Mouse (Mus musculus) neural tube, embryonic 12.5 days (tissue): ENCODE measurements around the gene Dhx36. TPM values are rescaled to one million over a fixed set of nuclear protein-coding genes. Genes with fewer than 3 reads are reported as not detected.

Source experiments
- ATAC-seq: fragments of 200-750 bp; cut with Nextera tagmentation; 2 replicates; pipeline ENCODE4 v1.8.0; 2017; ENCODE audit warnings: low read depth, mild to moderate bottlenecking, moderate TSS enrichment, moderate library complexity; ENCODE audit not compliant: low FRiP score
- H3K27ac ChIP-seq: fragments of 300-500 bp; sonication (generic); 2 replicates; pipeline ENCODE4 v1.5.1; 2016
- H3K27me3 ChIP-seq: fragments of 300-500 bp; sonication (generic); replicated peaks from 2 replicates; pipeline ENCODE4 v1.6.1; 2016; ENCODE audit warnings: mild to moderate bottlenecking
- H3K36me3 ChIP-seq: fragments of 300-500 bp; sonication (generic); 2 replicates; pipeline ENCODE4 v1.6.1; 2016; ENCODE audit warnings: mild to moderate bottlenecking
- H3K4me1 ChIP-seq: fragments of 300-500 bp; sonication (generic); 2 replicates; pipeline ENCODE4 v1.6.1; 2016
- H3K4me2 ChIP-seq: fragments of 300-500 bp; sonication (generic); replicated peaks from 2 replicates; pipeline ENCODE4 v1.6.1; 2016; ENCODE audit warnings: mild to moderate bottlenecking
- H3K4me3 ChIP-seq: fragments of 300-500 bp; sonication (generic); 2 replicates; pipeline ENCODE4 v1.5.1; 2016
- H3K9ac ChIP-seq: fragments of 300-500 bp; sonication (generic); 2 replicates; pipeline ENCODE4 v1.6.1; 2016; ENCODE audit warnings: mild to moderate bottlenecking
- H3K9me3 ChIP-seq: fragments of 300-500 bp; sonication (generic); 2 replicates; pipeline ENCODE4 v1.6.1; 2016; ENCODE audit warnings: mild to moderate bottlenecking
- WGBS: fragments of 180-500 bp; shearing (Covaris S2); methylation state at CpG from one replicate; pipeline ENCODE4 v1.1.7; 2016; 5-methylcytosine and 5-hydroxymethylcytosine counted together
- polyA plus RNA-seq: library from polyadenylated mRNA; unstranded; fragments of >200 nt; fragmentation: Nextera tagmentation; extraction: Ambion mirVana; gene quantifications from 2 replicates; pipeline ENCODE4 v1.2.1, GENCODE M21; 2016

Dhx36 gene
- polyA plus RNA-seq, 1 experiment from 2014 or later = 52.7 TPM

DNA sequence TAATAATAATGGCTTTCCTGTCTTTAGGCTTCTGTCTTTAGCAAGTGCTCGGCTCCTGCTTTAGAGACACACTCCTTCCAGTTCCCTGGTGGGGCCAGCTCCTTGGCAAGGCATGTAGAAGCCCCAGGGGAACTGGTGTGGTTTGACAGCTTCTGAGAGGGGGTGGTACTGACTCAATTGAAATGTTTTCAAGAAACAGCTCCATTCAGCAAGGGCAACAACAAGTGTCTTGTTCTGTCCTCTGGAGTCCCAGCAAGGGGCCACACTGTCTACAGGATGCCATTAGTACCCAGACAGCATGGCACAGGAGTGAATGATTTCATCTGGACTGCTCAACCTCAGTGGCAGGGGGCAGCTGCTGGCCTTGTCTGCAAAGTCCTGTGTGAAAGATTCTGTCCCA lies 51.0 kb downstream of the Dhx36 start:
- Histone ChIP-seq H3K4me1 (peaks cover 25% of the 10 kb centered on the region), H3K9me3 (no peaks in the 10 kb centered on the region), H3K4me3 (no peak overlapping the region), H3K27ac (no peak overlapping the region), H3K36me3 (peaks cover 11% of the 10 kb centered on the region), H3K27me3 (no peaks in the 10 kb centered on the region), H3K4me2 (no peak overlapping the region), H3K9ac (no peak overlapping the region)
- WGBS = 37% methylated on average over 1 of the region's 1 CpGs
- peak; percentile 69; the same call in 1 of the 2 replicates for ATAC-seq

DNA sequence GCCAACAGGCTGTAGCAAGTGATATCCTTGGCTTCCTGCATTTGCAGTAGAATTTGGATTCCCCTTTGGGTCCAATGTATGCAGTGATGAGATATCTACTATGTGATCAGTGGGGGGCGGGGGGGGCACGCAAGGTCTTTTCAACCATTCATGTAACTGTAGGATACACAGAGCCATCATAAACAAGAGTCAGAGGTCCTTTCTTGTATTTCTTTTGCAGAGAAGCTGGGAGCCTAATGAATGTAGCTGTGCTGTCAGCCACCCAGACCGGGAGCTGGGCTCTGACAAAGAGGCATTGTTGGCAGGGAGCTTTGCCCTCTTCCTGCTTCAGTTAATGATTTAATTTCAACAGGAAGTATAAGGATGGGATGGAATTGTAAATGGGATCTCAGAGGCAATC lies 52.7 kb downstream of the Dhx36 start:
- 22% methylated on average over 3 of the region's 3 CpGs for WGBS
- Histone ChIP-seq H3K4me1 (peaks cover 25% of the 10 kb centered on the region), H3K27ac (no peak overlapping the region), H3K9me3 (no peaks in the 10 kb centered on the region), H3K4me3 (no peak overlapping the region), H3K9ac (no peak overlapping the region), H3K36me3 (no peaks in the 10 kb centered on the region), H3K4me2 (no peak overlapping the region), H3K27me3 (no peaks in the 10 kb centered on the region)
- peak; percentile 8; the same call in 1 of the 2 replicates for ATAC-seq

DNA sequence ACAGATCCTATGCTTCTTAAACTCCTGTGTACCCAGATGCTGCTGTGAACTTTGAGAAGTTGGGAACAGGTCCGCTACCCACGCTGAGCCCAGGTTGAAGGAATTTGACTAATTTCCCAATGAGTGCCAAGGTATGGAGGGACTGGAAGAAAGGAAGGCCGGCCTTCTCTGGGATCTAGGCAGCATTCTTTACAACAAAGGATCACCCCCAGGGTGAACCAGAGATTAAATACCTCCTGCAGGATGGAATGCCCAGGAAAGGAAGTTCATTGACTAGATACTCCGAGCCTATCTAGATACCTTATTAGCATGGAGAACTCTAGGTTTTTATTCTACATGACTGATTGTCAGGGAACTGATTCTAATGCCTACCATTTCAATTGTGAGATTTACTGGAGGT lies 53.8 kb downstream of the Dhx36 start:
- Histone ChIP-seq H3K9ac (no peak overlapping the region), H3K36me3 (no peaks in the 10 kb centered on the region), H3K9me3 (no peaks in the 10 kb centered on the region), H3K4me1 (peaks cover 25% of the 10 kb centered on the region), H3K27ac (no peak overlapping the region), H3K27me3 (no peaks in the 10 kb centered on the region), H3K4me2 (no peak overlapping the region), H3K4me3 (no peak overlapping the region)
- 61% methylated on average over 4 of the region's 4 CpGs for WGBS
- no peak for ATAC-seq

DNA sequence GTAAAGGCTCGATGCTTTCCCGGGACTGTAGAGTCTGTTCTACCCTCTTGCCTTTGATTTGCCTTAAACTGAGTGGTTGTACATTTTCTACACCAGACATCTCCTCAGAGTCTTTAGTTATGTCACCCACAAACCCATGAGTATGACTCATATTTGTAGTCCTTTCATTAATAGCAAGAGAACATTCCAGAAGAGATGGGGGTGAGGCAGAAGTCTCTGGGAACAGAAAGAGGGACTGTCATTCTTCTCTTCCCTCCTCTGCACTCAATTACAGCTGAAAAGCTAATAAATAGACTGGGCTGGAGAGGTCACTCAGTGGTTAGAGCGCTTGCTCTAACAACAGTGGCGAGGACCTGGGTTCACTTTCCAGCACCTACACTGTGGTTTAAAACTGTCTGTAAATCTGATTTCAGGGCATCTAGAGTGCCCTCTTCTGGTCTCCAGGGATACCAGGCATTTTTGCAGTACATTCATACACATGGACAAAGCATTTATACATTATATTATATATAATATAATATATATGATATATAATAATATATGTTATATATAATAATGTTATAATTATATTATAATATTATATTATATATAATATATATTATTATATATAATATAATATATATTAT lies 56.8 kb downstream of the Dhx36 start:
- H3K4me2 ChIP-seq = no peak overlapping the region
- H3K27me3 ChIP-seq = no peaks in the 10 kb centered on the region
- H3K36me3 ChIP-seq = no peaks in the 10 kb centered on the region
- H3K9me3 ChIP-seq = no peaks in the 10 kb centered on the region
- H3K4me1 ChIP-seq = peaks cover 10% of the 10 kb centered on the region
- no peak overlapping the region for H3K27ac ChIP-seq
- no peak for ATAC-seq
- WGBS = 93% methylated on average over 4 of the region's 4 CpGs
- no peak overlapping the region for H3K9ac ChIP-seq
- H3K4me3 ChIP-seq = no peak overlapping the region

DNA sequence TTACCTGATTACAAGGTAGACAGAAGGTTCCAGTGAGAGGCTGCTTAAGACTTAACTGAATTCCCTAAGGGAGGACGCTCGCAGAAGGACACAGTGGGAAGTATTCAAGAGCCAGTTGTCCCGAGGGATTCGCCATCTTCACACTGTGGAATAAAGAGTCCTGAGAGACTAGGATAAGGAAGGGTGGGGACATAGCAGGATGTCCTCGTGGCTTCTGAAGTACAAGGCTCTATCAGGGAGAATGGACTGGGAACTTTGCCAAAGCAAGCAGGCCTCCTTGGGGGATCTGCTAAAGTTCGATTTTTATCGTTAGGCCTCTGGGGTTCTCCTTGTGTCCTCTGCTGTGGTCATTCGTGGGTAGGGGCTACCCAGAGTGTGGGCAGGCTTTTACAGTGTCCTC lies 59.7 kb downstream of the Dhx36 start:
- H3K4me3 ChIP-seq = no peak overlapping the region
- no peak for ATAC-seq
- H3K4me2 ChIP-seq = no peak overlapping the region
- H3K27ac ChIP-seq = no peak overlapping the region
- no peaks in the 10 kb centered on the region for H3K36me3 ChIP-seq
- no peak overlapping the region for H3K9ac ChIP-seq
- H3K4me1 ChIP-seq = no peaks in the 10 kb centered on the region
- WGBS = 76% methylated on average over 8 of the region's 8 CpGs
- H3K27me3 ChIP-seq = no peaks in the 10 kb centered on the region
- no peaks in the 10 kb centered on the region for H3K9me3 ChIP-seq

- ATAC-seq = no peak
- H3K9ac ChIP-seq = no peak overlapping the region
- no peak overlapping the region for H3K4me2 ChIP-seq
- H3K27me3 ChIP-seq = no peaks in the 10 kb centered on the region
- H3K36me3 ChIP-seq = no peaks in the 10 kb centered on the region
- no peaks in the 10 kb centered on the region for H3K9me3 ChIP-seq
- H3K4me1 ChIP-seq = no peaks in the 10 kb centered on the region
- 91% methylated on average over 7 of the region's 7 CpGs for WGBS
- H3K4me3 ChIP-seq = no peak overlapping the region
- H3K27ac ChIP-seq = no peak overlapping the region
Measured at GRCm38 (mm10) chr3:62446271-62446670, 60.5 kb downstream of the Dhx36 start.

- Histone ChIP-seq H3K27ac (no peak overlapping the region), H3K27me3 (no peaks in the 10 kb centered on the region), H3K4me1 (no peaks in the 10 kb centered on the region), H3K4me3 (no peak overlapping the region), H3K4me2 (no peak overlapping the region), H3K9ac (no peak overlapping the region), H3K36me3 (no peaks in the 10 kb centered on the region), H3K9me3 (no peaks in the 10 kb centered on the region)
- ATAC-seq = no peak
- WGBS = 86% methylated on average over 12 of the region's 12 CpGs
Measured at GRCm38 (mm10) chr3:62443582-62444194, 63.1 kb downstream of the Dhx36 start.

DNA sequence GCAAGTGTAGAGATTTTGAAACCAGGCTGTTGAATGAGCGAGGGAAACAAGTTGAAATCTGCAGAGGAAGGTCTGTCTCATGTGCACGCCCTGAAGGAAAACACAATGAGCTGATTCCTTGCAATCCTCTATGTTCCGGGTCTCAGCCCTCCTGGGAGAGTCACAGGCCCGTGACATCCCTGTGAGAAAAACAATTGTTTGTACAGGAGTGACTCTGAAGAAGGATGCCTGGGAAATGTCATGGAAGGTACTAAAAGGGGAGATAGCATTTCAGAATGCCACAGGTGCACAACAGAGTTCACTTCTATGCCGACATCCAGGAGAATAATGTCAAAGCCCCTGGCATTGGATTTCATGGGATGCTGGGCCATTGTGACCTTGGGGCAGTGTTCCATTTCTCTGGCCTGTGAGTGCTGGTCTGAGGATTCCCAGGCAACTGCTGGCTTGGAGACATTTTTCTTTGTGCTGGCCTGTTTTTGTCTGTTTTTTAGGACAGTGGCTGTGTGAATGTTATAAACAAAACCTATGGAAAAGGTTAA lies 66.3 kb downstream of the Dhx36 start:
- WGBS = 49% methylated on average over 5 of the region's 5 CpGs
- Histone ChIP-seq H3K4me1 (no peaks in the 10 kb centered on the region), H3K4me3 (no peak overlapping the region), H3K36me3 (no peaks in the 10 kb centered on the region), H3K9me3 (no peaks in the 10 kb centered on the region), H3K27ac (no peak overlapping the region), H3K9ac (no peak overlapping the region), H3K27me3 (no peaks in the 10 kb centered on the region), H3K4me2 (no peak overlapping the region)
- no peak for ATAC-seq

GRCm38 (mm10) chr3:62435923-62436322 lies 70.9 kb downstream of the Dhx36 start:
- H3K36me3 ChIP-seq = no peaks in the 10 kb centered on the region
- H3K4me2 ChIP-seq = no peak overlapping the region
- no peaks in the 10 kb centered on the region for H3K27me3 ChIP-seq
- H3K4me3 ChIP-seq = no peak overlapping the region
- H3K9ac ChIP-seq = no peak overlapping the region
- H3K9me3 ChIP-seq = no peaks in the 10 kb centered on the region
- H3K27ac ChIP-seq = no peak overlapping the region
- H3K4me1 ChIP-seq = no peaks in the 10 kb centered on the region
- no peak for ATAC-seq

DNA sequence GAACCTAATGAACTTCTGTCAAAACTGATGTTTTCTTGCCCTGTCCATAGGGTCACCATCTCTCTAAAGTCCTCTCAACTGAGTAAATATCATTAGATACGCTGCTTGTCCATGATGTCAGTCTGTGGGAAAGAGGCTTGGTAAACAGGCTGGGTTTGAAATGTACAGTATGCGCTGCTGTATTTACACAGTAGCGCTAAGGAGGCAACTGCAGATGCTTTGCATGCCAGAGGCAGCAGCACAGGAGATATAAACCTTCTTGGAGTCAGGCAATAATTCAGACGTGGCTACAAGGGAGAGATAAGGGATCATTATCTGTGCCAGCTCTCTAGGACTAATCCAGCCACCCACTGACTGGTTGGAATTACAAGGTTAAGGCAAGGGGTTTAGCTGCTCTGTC lies 73.1 kb downstream of the Dhx36 start:
- ATAC-seq = no peak
- H3K9ac ChIP-seq = no peak overlapping the region
- no peaks in the 10 kb centered on the region for H3K27me3 ChIP-seq
- 76% methylated on average over 4 of the region's 4 CpGs for WGBS
- H3K36me3 ChIP-seq = no peaks in the 10 kb centered on the region
- H3K9me3 ChIP-seq = no peaks in the 10 kb centered on the region
- H3K27ac ChIP-seq = no peak overlapping the region
- H3K4me1 ChIP-seq = no peaks in the 10 kb centered on the region
- H3K4me2 ChIP-seq = no peak overlapping the region
- no peak overlapping the region for H3K4me3 ChIP-seq

- Histone ChIP-seq H3K27me3 (no peaks in the 10 kb centered on the region), H3K9ac (no peak overlapping the region), H3K9me3 (no peaks in the 10 kb centered on the region), H3K4me1 (no peaks in the 10 kb centered on the region), H3K27ac (no peak overlapping the region), H3K4me3 (no peak overlapping the region), H3K4me2 (no peak overlapping the region), H3K36me3 (no peaks in the 10 kb centered on the region)
- WGBS = 94% methylated on average over 6 of the region's 6 CpGs
- ATAC-seq = no peak
Measured at GRCm38 (mm10) chr3:62418387-62419138, 88.2 kb downstream of the Dhx36 start.
